Mouse (Mus musculus) ovary, adult 18-20 months (tissue): ENCODE measurements around the gene Prg2.

ENCODE experiments used
- DNase-seq: peaks from one replicate; pipeline ENCODE4 v3.0.0; 2022; ENCODE audit warnings: low spot score, mixed read lengths

Gene Prg2

DNA sequence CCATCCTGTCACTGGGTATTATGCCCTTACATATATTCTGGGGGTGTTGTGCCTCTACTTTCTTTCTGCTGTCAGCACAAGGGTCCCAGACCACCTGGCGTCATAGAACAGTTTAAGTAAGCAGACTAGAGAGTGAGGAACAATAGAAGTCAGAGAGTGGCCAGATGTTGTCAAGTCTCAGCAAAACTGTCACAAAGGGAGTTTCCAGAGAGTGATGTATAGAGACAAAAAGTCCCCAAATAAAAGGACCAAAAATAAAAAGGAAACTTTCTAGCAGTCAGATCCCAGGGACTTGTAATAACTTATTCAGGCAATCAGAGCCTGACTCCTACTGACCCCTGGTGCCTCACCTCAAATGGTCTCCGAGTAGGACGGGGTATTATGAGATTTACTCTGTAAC is 18.4 kb upstream of the Prg2 start:
- no peak for DNase-seq

DNA sequence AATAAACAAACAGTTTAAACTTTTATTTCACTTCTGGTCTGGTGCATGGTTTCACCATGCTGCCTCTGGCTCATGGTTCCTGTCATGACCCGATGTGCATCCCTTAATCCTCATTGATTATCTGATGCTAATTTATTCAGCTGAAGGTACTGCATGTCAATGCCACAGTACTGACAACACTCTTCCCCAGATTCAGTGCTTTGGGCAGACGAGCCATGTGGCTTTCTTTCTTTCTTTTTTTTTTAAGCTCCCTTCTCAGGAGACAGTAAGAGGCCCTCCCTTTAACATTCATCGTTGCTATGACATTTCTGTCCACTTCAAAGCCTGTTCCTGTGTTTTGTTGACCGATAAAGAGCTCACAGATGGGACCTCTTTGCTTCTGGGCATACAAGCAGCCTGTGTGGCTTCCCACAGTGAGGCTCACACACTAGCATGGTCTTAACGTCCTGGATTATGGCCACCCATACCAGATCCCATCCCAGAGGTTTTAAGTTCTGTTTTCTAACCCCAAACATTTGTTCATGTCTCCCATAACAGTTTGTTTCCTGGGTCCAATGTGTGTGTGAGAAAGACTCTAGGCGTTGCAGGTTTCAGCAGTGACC is 17.3 kb upstream of the Prg2 start:
- DNase-seq: no peak

DNA sequence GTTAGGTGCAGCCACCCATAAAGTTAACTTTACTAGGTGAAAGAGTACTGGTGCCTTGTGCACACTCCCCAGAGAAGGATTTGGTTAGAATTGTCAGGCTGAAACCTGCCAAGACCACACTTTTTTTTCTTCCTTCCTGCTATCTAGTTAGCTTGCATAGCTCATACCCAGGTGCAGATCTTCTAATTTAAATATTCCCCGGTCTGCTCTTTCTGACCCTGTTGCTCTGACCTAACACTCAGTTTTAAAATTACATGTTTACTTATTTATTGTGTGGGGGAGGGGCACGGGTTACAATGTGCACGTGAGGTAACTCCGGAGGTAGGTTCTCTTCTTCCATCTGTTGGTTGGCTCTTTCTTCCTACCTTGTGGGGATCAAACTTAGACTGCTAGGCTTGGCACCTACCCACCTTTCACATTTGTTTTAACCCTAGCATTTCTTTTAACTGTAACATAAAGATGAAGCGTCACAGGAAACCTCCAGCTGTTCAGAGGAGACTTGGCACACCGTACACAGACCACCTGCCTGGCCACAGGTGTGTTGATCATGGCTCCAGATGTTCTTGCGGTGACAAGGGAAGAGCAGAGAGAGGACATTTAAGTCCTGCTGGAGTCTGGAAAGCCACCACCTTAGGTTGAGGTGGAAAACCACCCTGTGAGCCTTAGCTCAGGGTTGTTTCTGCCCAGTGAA is 16.0 kb upstream of the Prg2 start:
- no peak for DNase-seq

DNA sequence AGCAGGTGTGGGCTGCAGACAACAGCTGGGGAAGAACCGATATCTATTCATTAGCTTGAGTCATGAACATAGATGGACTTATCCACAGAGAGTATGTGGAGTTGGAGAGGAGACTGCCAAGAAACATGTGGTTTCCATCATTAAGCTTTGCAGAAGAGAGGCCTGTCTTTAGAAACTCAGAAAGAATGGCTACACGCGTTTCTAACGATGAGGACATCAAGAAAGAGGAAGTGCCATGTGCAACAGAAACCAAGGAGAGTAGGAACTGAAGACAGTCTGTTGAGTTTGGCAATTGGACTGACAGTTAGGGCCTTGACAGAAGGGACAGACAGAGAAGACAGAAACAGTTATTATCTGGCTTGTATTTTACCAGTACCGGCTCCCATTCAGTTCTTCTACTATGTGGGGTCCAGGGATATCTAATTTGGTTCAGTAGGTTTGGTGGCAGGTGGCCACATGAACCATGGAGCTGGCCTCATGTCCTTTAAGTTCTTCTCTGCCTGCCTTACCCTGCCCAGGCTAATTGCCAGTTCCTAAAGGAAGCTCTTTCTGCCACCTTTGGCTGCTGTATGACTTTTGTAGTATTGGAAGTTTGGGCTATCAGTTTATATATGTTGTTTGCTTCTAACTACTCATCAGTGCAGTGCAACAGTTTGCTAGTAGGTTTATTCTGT is 12.8 kb upstream of the Prg2 start:
- DNase-seq: no peak

DNA sequence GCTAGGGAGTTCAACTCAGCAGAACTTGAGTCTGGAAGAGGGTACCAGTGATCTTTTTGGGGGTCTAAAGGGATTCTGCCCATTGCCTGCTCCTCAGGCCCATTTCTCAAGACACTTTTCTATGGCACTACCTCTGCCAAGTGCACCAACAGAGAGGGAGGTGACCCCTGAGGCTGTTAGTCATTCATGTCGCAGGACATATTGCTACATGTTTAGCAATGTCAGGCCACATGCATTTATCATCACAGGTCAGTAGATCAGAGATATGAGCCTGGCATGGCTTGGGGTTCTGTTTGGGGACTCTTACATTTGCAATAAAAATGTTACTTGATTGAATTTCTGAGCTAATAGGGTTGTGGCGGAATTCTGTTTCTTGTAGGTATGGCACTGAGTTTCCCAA is 4.7 kb upstream of the Prg2 start:
- DNase-seq: no peak

DNA sequence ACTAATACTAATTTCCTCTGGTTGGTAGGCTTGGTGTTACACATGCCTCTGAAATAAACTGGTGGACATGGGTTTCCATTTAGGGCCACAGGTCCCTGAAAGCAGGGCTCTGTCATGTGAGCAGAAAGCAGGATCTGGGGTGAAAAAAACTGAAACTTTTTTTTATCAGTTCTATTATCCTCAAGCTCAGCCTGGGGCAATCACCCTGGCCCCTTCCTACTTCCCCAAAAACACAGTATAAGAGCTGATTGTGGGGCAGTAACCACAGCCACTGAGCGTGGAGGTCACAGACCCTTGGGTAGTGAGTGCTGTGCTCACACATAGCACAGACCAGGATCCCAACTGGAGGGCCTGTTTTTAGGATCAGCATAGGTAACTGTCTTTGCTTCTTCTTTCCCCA is 7.7 kb downstream of the Prg2 start, which contains the start of gene Prg3:
Gene Prg3, plus strand, starts transcription at position 286 of the 400 bp plus-strand sequence.
- DNase-seq: no peak

DNA sequence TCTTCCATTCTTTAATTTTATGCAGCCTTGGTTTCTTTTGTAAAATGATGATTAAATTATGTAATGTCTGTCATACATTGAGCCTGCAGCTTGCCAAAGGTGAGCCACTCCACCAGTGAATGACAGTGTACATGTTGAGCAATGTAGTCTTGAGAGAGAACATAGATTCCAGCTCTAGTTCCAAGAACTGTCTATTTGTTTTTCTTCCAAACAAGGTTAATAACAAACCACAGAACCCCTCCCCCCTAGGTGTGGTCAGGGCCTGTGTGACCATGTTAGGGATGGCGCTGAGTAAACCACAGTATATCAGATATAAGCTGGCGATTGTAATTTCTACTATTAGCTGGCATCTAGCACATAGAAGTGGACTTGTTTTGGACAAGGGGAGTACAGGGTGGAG is 16.1 kb downstream of the Prg2 start:
- DNase-seq: no peak

DNA sequence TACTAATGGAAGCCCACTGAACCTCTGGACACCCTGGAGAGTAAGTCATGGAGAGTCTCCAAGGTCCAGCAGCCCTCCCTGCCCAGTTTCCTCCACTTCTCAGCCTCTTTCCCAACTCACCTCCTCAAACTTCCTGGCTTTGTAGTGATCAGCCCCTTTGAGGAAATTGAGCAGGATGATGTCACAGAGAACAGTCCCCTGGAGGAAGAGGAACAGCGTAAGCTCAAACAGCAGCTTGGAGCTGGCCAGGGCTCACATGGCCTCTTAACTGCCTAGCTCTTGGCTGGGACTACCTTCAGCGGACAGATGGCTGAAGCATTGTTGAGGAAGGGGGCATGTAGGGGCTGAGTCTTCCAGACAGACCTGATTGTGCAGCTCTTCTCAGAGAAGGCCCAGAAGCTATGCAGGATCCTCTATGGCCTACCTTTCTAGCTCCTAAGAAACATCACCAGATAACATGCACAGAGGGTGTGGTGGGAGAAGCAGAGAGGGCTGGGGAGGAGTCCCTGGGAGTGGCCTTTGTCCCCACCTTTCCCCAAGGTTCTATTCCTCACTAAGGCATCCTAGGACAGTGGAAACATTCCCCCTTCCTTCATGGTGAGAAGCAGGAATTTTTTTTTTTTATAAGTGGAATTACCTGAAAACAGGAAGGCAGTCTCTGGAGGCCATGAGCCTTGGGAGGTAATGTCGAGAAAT is 19.4 kb downstream of the Prg2 start:
- DNase-seq: no peak

DNA sequence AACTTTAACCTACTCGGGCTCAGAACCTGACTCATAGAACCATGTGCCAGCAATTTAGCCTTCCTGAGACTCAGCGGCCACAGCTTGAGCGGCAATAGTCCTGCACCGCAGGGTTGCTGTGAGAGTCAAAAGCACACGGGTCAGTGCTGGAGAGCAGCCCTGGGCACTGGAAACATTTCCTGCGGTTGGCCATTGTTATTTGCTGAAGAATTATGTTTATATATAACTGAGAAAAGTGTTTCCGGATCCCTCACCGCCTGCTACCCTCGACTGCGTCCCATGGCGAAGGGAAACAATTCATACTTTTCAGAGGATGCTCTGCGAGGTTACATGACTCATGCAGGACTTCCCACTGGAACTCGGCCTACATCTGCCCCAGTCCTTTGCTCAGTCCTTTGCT is 21.2 kb downstream of the Prg2 start:
- no peak for DNase-seq

DNA sequence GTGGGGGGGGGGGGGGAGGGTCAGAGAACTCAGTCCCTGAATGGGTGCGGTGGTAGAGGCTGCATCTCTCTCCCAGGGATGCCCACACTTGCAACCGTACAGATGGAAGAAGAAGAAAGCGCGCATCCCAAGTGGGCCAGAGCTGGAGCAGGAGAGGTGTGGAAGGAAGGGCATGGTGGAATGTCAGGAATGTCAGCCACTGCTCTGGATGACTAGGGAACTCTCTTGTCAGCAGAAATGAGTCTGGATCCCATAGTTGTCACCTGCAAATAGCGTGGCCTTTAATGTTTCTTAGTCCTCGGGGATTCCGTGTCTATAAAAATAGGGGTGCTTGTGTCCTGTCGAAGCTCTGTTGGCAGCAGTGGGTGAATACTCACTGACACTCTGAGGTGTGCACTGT is 22.3 kb downstream of the Prg2 start:
- no peak for DNase-seq

DNA sequence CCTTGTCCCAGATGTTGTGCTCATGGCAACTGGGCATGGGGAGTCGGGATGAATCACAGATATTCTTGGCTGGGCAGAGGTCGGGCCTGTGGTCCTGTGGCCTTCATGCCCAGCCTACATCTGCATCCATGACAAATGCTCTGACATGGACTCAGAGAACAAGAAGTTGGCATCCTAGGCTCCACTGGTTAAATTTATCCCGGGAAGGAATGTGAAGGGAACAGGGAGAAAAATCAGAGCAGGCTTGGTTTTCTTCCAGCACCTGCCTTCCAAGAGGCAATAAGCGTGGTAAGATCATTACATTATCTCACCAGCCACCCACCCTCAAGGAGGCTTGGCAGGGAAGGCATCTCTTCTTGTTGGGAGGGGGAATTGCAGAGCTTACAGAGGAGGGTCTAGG is 24.1 kb downstream of the Prg2 start:
- DNase-seq: no peak

DNA sequence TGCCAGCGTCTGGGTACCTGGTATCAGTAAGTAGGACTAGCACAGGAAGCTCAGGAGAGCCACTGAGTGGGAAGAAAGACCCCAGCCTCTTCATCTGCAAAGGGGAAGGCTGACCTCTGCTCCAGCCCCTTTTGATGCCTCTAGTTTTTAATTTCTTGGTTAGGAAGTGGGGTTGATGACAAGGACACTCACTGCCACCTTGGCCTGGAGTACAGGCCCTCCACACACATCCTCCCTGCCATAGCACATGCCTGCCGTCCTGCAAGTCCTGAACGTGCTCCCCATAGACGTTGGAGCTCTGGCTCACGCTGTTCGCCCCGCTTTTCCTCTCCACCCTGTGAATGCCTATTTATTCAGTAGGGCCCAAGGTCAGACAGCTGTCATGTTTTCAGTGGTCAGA is 26.3 kb downstream of the Prg2 start:
- no peak for DNase-seq

DNA sequence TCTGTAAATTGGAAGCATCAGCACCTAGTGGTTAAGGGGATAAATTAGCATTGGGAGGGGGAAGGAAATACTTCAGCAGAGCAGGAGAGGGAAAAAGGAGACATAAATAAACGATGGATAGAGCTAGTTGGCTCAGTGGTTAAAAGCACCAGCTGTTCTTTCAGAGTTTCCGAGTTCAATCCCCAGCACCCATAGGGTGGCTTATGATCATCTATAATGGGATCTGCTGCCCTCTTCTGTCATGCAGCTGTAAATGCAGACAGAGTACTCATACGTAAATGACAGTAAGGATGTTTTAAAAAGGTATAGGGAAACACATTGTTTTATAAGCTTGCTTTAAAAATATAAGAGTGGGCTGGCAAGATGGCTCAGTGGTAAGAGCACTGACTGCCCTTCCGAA is 27.5 kb downstream of the Prg2 start:
- no peak for DNase-seq

DNA sequence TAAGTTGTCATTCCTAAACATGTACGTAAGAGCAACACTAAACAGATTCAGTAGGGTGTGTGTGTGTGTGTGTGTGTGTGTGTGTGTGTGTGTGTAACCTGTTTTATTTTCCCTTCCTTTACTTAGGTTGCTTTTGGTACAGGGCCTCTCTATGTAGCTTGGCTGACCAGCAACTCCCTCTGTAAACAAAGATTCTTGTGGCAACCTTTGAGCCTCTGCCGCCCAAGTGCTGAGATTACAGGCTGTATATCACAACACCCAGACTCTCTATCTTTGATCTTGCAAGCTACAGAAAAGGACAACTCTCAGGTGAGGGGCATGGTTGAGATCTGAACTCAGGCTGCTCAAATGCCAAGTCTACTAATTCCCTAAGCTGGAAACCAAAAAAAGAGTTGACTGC is 29.0 kb downstream of the Prg2 start:
- DNase-seq: no peak

DNA sequence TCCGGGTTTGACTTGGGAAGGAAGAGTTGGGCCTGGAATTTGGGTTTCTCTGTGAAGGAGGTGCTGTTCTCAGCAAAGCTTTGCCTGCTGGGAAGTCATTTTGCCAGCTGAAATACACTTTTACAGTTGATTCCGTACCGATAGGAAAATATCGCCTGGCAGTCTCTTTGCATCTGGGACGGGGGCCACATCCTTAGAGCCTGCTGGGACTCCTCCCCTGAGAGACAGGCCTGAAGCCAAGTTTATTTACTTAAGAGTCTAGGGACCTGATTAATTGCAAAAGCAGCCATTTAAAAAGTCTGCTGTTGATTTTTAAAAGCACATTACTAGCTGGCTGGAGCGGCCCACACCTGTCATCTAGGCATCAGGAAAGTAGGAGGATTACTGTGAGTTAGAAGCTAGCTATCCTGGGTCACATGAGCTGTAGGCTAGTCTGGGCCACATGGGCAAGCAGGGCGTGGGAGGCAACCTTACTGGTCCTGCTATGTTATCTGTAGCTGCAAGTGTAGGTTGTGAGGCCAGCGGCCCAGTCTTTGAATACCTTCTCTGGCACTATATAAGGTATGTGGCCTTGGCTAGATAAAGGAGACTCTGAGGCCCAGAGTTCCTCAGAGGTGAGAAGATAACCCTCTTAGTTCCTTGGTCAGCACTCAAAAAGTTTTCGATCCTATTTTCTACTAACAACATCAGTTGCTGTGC is 31.8 kb downstream of the Prg2 start:
- peak; percentile 26 for DNase-seq

DNA sequence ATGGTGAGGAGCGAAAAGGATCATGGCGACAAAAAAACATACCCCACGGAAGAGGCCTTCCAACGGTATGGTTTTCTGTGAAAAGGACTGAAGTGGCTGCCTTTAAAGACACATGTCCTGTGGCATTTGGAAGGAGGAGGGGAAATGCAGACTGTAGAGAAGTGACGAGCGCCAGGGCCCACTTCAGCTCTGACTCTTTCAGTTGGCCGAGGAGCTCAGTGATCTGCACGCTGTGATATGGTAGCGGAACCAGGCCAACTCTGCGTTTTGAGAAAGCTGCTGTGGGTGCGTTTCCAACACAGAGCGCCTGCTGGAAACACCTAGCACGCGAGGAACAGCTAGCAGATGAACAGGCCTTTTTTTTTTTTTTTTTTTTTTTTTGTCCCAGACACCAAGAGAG is 32.4 kb downstream of the Prg2 start:
- no peak for DNase-seq

DNA sequence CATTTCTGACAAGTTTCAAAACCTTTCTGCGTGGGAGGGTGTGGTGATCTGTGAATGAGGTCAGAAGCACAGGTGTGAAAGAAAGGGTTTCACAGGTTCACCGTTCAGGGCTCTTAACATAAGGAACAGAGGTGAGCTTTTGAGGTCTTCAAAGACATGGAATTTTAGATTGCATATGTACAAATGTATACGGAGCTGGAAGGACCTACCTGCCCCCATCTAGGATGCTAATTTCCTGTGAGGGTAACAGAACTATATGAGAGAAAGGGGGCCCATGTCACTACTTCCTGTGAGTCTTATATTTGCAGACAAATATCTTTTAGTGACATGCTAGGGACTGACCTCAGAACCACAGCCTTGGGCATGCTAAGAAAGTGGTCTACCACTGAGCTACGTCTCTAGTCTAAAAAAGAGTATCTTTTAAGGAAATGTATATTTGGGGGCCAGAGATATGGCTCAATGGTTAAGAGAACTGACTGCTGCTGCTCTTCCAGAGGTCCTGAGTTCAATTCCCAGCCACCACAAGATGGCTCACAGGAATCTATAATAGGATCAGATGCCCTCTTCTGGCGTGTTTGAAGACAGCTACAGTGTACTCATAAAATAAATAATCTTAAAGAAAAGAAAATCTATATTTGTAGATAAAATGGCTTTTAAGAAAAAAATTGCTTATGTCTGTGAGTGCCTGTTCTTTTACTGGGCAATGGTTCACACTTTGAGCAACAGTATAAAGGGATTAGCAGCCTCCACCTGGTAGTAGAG is 33.7 kb downstream of the Prg2 start:
- DNase-seq: no peak

DNA sequence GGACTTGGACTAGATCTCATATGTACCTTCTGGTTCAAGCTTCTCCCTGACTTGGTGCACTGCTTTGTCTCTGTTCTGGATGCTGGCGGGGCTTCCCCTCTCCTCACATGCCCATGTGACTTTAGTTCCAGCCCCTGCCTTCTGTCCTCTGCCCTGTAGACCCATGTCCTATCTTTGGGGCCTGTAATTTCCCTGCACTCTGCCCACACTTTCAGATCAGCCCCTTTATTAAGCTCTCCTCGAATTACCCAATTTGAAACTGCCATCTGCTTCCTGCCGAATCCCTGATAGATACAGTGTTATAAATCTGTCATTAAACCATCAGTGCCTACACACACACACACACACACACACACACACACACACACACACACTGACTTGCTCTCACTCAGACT is 34.3 kb downstream of the Prg2 start:
- no peak for DNase-seq

DNA sequence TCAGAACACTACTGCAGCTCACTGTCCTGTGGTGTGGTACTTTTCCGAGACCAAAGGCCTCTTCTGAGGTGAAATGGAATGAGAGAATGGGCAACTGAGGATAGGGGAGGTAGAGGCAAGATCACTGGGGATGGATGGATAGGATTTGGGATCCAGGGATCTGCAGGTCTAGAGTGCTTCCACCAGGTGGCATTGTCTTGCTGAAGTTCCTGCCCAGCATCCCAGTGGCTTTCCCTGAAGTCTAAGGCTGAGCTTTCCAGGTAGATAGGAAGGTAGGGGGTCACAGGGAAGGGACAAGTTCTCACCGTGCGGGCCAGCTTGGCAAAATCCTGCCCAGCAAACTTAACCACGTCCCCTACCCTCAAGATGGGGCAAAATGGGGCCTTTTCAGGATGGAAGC is 41.8 kb downstream of the Prg2 start:
- no peak for DNase-seq

DNA sequence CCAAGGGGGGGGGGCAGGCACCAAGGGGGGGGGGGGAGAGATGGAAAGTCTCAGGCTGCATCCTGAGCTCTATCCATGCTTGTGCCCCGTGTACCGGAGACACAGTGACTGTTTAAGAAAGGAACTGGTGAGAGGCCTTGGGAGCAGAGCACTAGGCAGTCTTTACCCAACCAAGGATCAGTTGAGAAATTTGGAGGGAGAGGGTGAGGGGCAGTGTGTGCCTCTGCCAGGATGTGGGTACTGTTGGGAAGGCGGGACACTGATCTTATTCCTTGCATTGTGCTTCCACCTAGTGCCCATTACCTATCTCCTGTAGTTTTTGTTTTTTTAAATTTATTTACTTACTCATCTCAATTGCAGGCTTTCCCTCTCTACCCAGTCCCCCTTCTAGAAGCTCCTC is 45.9 kb downstream of the Prg2 start:
- DNase-seq: no peak

DNA sequence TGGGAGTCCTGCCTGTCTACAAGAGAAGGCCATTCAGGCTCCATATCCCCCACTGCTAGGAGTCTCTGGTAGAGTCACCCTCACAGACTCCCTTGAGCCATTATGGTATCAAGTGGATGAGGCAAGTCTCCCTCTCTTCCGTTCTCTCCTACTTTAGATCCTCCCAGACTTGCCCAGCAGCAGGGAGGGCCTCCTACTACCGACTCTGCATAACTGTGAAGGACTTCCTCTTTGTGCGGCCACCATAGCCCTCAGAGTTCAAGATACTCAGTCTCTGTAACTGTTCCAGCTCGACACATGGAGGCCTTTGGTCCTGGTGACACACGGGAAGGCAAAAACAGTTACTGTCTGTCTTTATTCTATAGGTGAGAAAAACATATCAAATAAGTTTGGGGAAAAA is 47.0 kb downstream of the Prg2 start:
- no peak for DNase-seq

DNA sequence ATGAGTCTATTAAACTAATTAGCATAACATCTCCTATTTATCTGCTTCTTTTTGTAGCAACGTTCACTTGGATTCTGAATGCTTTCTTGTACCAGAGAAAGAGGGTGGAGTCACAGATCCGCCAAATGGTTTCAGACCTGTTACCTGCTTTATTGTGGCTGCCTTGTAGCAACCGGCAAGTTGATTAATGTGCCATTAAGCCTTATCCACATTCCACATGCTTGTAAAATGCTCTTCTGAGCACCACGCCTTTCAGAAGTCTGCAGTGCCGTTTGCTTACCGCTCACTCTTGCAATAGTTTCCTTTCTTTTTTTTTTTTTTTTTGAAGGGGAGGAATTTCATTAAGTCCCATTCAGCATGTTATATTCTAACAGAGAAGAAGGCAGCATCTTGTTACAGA is 49.6 kb downstream of the Prg2 start:
- DNase-seq: no peak
